Mouse (Mus musculus): ENCODE data around the gene Mrpl36. TPM values are rescaled to one million over a fixed set of nuclear protein-coding genes. Genes with fewer than 3 reads are reported as not detected.

The Mrpl36 gene
- polyA plus RNA-seq, 1 experiment from 2014 or later: 114 TPM

- Histone ChIP-seq H3K4me1 (no peaks in the 10 kb centered on the region), H3K27me3 (no peaks in the 10 kb centered on the region), H3K4me3 (no peak overlapping the region), H3K4me2 (no peak overlapping the region), H3K27ac (no peak overlapping the region), H3K9me3 (no peaks in the 10 kb centered on the region), H3K36me3 (no peaks in the 10 kb centered on the region), H3K9ac (no peak overlapping the region)
- ATAC-seq (ENCODE audit: insufficient number of reproducible peaks, low FRiP score, low TSS enrichment, low read depth): no peak
- WGBS: 78% methylated on average over 7 of the region's 7 CpGs
These were observed 19.8 kb downstream of the Mrpl36 start for GRCm38 (mm10) chr13:73347922-73348650.

GRCm38 (mm10) chr13:73350741-73351140, 22.4 kb downstream of the Mrpl36 start:
- no peak for ATAC-seq (ENCODE audit: insufficient number of reproducible peaks, low FRiP score, low TSS enrichment, low read depth)
- H3K27me3 ChIP-seq: no peaks in the 10 kb centered on the region
- 85% methylated on average over 9 of the region's 9 CpGs for WGBS

GRCm38 (mm10) chr13:73351910-73352309, 23.6 kb downstream of the Mrpl36 start:
- H3K9ac ChIP-seq: no peak overlapping the region
- no peaks in the 10 kb centered on the region for H3K9me3 ChIP-seq
- H3K27me3 ChIP-seq: no peaks in the 10 kb centered on the region
- no peak overlapping the region for H3K4me3 ChIP-seq
- no peaks in the 10 kb centered on the region for H3K4me1 ChIP-seq
- H3K36me3 ChIP-seq: no peaks in the 10 kb centered on the region
- H3K4me2 ChIP-seq: no peak overlapping the region
- WGBS: 59% methylated on average over 3 of the region's 3 CpGs
- no peak overlapping the region for H3K27ac ChIP-seq
- no peak for ATAC-seq (ENCODE audit: insufficient number of reproducible peaks, low FRiP score, low TSS enrichment, low read depth)

More at GRCm38 (mm10) chr13:73350741-73351140, 22.4 kb downstream of the Mrpl36 start:
- Histone ChIP-seq H3K4me3 (no peak overlapping the region), H3K4me2 (no peak overlapping the region), H3K4me1 (no peaks in the 10 kb centered on the region), H3K27ac (no peak overlapping the region), H3K9ac (no peak overlapping the region), H3K36me3 (no peaks in the 10 kb centered on the region), H3K9me3 (no peaks in the 10 kb centered on the region)

- no peak for ATAC-seq (ENCODE audit: insufficient number of reproducible peaks, low FRiP score, low TSS enrichment, low read depth)
- H3K27me3 ChIP-seq: no peaks in the 10 kb centered on the region
- H3K4me1 ChIP-seq: no peaks in the 10 kb centered on the region
- H3K36me3 ChIP-seq: no peaks in the 10 kb centered on the region
- no peaks in the 10 kb centered on the region for H3K9me3 ChIP-seq
- H3K4me2 ChIP-seq: no peak overlapping the region
- no peak overlapping the region for H3K27ac ChIP-seq
- H3K4me3 ChIP-seq: no peak overlapping the region
- no peak overlapping the region for H3K9ac ChIP-seq
These were observed 24.2 kb downstream of the Mrpl36 start for GRCm38 (mm10) chr13:73352491-73352890.

GRCm38 (mm10) chr13:73357106-73357505, 28.8 kb downstream of the Mrpl36 start:
- Histone ChIP-seq H3K4me2 (no peak overlapping the region), H3K4me3 (no peak overlapping the region), H3K27ac (no peak overlapping the region), H3K4me1 (no peaks in the 10 kb centered on the region), H3K27me3 (no peaks in the 10 kb centered on the region), H3K36me3 (no peaks in the 10 kb centered on the region), H3K9me3 (no peaks in the 10 kb centered on the region), H3K9ac (no peak overlapping the region)
- ATAC-seq (ENCODE audit: insufficient number of reproducible peaks, low FRiP score, low TSS enrichment, low read depth): no peak
- 79% methylated on average over 3 of the region's 3 CpGs for WGBS

- no peak for ATAC-seq (ENCODE audit: insufficient number of reproducible peaks, low FRiP score, low TSS enrichment, low read depth)
- H3K9me3 ChIP-seq: no peaks in the 10 kb centered on the region
- H3K27me3 ChIP-seq: no peaks in the 10 kb centered on the region
- WGBS: 72% methylated on average over 4 of the region's 4 CpGs
- no peak overlapping the region for H3K4me3 ChIP-seq
- H3K9ac ChIP-seq: no peak overlapping the region
- H3K4me2 ChIP-seq: no peak overlapping the region
- no peak overlapping the region for H3K27ac ChIP-seq
- H3K36me3 ChIP-seq: no peaks in the 10 kb centered on the region
- no peaks in the 10 kb centered on the region for H3K4me1 ChIP-seq
These were observed 45.1 kb downstream of the Mrpl36 start for GRCm38 (mm10) chr13:73373367-73373766.

- H3K27ac ChIP-seq: no peak overlapping the region
- WGBS: 73% methylated on average over 2 of the region's 2 CpGs
- H3K4me2 ChIP-seq: no peak overlapping the region
- H3K4me3 ChIP-seq: no peak overlapping the region
- H3K9me3 ChIP-seq: no peaks in the 10 kb centered on the region
- H3K4me1 ChIP-seq: no peaks in the 10 kb centered on the region
- no peaks in the 10 kb centered on the region for H3K36me3 ChIP-seq
- ATAC-seq (ENCODE audit: insufficient number of reproducible peaks, low FRiP score, low TSS enrichment, low read depth): no peak
- H3K27me3 ChIP-seq: no peaks in the 10 kb centered on the region
- H3K9ac ChIP-seq: no peak overlapping the region
These were observed 46.3 kb downstream of the Mrpl36 start for GRCm38 (mm10) chr13:73374612-73375011.

- Histone ChIP-seq H3K4me2 (no peak overlapping the region), H3K4me1 (no peaks in the 10 kb centered on the region), H3K36me3 (no peaks in the 10 kb centered on the region), H3K27me3 (no peaks in the 10 kb centered on the region), H3K4me3 (no peak overlapping the region), H3K9me3 (no peaks in the 10 kb centered on the region), H3K9ac (no peak overlapping the region), H3K27ac (no peak overlapping the region)
- WGBS: 85% methylated on average over 9 of the region's 9 CpGs
- ATAC-seq (ENCODE audit: insufficient number of reproducible peaks, low FRiP score, low TSS enrichment, low read depth): no peak
These were observed 49.3 kb downstream of the Mrpl36 start for GRCm38 (mm10) chr13:73377637-73378036.

Other genes with a start within 250 kb of the Mrpl36 start
- 8.7 and 9.5 TPM in 2 replicates for gene Irx4, start 68.0 kb upstream of the Mrpl36 start, polyA plus RNA-seq (2015; fragmentation: Nextera tagmentation; extraction: Ambion mirVana)
- gene Ndufs6, start within 50 bp of the Mrpl36 start, polyA plus RNA-seq (2015; fragmentation: Nextera tagmentation; extraction: Ambion mirVana): 333 and 358 TPM in 2 replicates
- 29.2 and 33.2 TPM in 2 replicates for gene Lpcat1, start 138.7 kb downstream of the Mrpl36 start, polyA plus RNA-seq (2015; fragmentation: Nextera tagmentation; extraction: Ambion mirVana)
- gene Slc6a3, start 208.2 kb downstream of the Mrpl36 start, polyA plus RNA-seq (2015; fragmentation: Nextera tagmentation; extraction: Ambion mirVana): 0.08 and 0.10 TPM in 2 replicates